Mouse (Mus musculus) G1E-ER4 (cell line): ENCODE data around the gene Parva. TPM values are rescaled to one million over a fixed set of nuclear protein-coding genes. Genes with fewer than 3 reads are reported as not detected.

Experiments used
- GATA1 ChIP-seq: IDR thresholded peaks from one replicate; pipeline ENCODE4 v1.8.0; 2012; ENCODE audit warnings: low read length, inconsistent platforms
- polyA plus RNA-seq: library from polyadenylated mRNA; stranded (reverse); fragments of >175 nt; gene quantifications from 2 replicates; pipeline ENCODE4 v1.2.3, GENCODE M21; 2012

Gene Parva
- polyA plus RNA-seq, 1 experiment: not detected

DNA sequence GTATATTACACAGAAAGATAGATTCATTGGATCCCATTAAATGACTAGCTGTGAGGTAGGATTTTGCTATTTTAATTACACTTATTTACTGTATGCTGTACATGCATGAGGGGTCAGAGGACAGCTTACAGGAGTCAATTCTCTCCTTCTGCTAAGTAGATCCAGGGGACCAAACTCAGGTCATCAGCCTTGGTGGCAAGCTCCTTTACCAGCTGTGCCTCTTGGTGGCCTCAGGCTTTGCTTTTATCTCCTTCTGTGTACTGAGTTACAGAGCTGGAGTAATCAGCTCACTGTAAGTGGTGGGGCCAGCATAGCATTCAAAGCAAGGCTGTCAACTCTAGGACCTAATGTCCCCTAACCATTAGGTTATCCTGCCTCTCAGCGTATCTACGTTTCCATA is 27.6 kb downstream of the Parva start:
- no peak for TF ChIP-seq GATA1

GRCm38 (mm10) chr7:112455566-112456110 is 28.3 kb downstream of the Parva start:
- TF ChIP-seq GATA1: no peak

DNA sequence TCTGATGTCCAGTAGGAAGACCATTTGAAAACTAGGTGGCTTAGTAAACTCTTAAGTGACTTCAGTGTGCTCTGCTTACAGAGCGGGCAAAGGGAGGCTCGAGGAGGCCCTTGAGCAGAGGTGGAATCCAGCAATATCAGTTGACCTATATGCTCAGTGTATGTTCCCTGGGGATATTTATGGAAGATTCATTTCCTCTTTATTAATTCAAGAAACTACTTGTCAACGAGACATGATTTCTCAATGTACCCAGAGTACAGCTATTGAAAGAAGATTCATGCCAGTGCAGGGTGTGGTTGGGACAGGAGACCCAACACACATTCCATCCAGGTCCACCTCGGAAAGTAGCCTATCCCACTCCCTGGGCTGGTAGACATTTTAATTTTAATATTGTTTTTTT is 30.1 kb downstream of the Parva start:
- no peak for TF ChIP-seq GATA1

DNA sequence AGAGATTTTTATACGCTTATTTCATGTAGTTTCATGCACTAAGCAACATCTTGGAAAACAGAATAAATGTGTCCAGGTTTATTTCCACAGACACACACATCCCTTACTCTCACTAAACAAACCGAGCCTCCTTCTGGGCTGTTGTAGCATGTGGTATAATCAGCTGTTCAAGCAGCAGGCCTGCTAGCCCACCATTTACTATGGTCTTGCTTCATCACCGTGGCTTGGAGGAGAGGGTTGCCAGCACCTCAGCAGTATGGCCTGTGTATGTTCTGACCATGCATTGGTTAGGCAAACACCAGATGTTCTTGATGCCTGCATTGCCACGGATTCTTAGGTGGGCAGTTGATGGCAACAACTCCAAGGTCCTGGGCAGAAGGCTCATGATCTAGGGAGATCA is 30.6 kb downstream of the Parva start:
- TF ChIP-seq GATA1: no peak

DNA sequence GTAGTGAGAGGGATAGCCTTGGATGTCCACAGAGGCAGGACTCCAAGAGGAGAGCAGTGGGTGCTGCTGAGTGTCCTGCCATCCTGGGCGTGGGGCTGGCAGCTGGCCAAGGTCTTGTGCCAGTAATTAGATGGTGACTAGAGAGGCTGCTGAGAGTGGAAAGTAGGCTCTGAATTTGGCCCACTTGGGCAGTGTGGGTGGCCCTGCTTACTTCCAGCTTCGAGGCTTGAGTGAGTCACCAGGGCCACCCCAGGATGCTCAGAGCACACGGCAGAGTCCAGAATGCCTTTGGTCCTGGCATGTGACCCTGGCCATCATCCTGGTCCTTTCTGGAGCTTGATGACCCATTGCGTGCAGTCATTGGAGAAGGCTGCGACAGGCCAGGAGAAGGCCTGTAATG is 31.1 kb downstream of the Parva start:
- no peak for TF ChIP-seq GATA1

DNA sequence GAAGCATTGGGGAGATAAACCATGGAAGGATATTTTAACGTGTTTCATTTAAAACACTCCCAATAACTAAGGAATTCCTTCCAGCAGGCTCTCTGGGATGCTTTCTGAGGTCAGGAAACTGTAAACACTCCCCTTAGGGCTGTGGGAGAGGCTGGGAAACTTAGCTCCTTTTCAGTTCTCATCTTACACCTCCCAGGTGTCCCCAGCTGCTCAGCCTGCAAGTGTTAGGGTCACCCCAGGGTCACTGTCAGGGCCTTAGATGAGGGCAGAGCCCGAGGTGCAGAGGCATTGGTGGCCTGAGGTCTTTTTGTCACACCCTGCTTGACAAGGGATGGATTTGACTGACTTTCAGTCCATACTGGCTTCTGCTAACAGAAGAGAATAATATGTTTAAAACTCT is 35.8 kb downstream of the Parva start:
- no peak for TF ChIP-seq GATA1

DNA sequence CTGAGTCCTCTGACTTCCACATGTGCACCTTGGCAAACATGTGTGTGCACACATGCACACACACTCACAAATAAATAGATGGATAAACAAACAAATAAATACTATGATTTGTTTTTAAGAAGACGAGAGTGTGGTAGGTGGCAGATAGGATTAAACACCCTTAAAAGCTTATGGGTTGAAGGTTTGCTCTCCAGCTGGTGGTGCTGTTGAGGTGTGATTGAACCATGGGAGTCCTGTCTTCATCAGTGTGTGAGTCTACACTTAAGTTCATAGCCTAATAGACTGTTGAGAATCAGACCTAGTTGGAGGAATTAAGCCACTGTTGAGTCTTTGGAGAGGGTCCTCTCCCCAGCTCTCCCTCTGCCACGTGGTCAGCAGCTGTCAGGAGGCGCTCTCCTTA is 38.6 kb downstream of the Parva start:
- TF ChIP-seq GATA1: no peak

GRCm38 (mm10) chr7:112466786-112467185 is 39.5 kb downstream of the Parva start:
- no peak for TF ChIP-seq GATA1

- TF ChIP-seq GATA1: no peak
Observed at GRCm38 (mm10) chr7:112467687-112468111, 40.4 kb downstream of the Parva start.

DNA sequence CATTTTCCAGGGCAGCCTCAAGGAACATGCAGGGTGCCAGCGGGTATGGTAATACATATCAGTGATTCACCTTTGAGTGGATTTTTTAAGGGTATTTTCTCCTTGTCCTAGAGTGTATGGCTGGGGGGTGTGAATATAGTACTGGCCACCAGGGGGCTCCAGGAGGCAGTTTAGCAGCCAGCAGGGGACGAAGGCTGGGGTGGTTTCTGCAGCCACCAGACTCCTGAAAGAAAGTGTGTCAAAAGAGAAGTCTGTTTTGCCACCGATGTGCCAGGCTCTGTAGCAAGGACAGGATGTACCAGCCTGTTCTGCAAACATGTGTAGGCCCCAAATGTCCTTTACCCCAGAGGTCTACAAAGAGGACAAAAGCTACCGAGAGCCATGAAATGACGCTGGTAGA is 42.5 kb downstream of the Parva start:
- TF ChIP-seq GATA1: no peak

GRCm38 (mm10) chr7:112471316-112471715 is 44.0 kb downstream of the Parva start:
- TF ChIP-seq GATA1: no peak

DNA sequence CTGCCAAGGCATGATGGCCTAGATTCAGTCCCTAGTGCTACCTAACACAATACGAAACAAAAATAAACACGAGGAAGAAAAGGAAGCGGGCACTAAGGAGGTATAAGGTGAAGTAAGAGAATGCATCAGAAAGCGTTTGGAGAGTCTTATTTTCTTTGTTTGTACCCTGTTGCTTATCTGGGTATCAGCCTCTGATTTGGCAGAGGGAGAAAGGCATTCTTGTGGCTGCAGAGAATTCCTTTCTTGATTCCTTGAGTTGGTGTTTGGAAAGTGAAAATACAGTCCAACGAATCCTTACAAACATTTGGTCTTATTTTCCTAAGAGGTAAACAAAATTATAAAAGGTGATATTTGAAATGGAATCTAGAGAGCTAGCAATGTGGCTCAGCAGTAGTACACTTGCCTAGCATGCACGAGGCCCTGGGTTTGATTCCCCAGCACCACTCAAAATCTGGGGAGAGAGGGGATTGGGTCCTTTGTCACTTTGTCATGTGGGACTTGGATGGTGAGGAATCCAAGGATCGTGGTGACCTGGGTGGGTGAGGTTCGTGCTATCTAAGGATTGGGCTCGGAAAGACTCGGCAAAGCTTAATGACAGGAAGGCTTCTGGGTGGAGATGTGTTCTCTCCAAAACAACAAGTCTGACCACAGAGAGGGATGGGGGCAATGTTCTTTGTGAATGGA is 44.9 kb downstream of the Parva start:
- no peak for TF ChIP-seq GATA1

DNA sequence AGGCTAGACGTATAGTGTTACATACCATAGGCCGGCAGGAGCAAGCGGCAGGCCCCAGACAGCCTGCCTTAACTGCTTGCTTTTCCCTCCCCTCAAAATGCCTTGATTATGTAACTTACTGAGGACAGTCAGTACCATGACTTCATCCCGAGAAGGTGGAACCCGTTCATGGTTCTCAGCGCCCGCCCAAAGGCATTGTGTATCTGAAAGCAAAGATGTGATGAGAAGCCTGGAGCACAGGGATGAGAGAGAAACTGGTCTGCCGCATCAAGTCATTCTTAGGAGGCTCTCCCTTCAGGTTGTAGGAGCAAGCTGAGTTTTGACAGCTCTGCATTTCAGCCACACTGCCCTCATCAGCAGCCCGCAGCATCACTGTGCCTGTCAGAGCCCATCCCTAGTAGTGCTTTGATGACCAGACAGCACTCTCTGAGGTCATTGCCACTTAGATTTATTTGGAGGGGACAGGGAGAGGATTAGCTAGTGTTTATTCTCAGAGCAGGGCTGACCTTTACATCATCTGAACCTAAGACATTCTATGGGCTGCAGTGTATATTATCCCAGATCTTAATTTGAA is 45.5 kb downstream of the Parva start:
- TF ChIP-seq GATA1: no peak

GRCm38 (mm10) chr7:112473649-112474435 is 46.5 kb downstream of the Parva start:
- no peak for TF ChIP-seq GATA1

GRCm38 (mm10) chr7:112479116-112479515 is 51.8 kb downstream of the Parva start:
- no peak for TF ChIP-seq GATA1

GRCm38 (mm10) chr7:112481031-112481430 is 53.7 kb downstream of the Parva start:
- TF ChIP-seq GATA1: no peak
